In the genomic region with DNA sequence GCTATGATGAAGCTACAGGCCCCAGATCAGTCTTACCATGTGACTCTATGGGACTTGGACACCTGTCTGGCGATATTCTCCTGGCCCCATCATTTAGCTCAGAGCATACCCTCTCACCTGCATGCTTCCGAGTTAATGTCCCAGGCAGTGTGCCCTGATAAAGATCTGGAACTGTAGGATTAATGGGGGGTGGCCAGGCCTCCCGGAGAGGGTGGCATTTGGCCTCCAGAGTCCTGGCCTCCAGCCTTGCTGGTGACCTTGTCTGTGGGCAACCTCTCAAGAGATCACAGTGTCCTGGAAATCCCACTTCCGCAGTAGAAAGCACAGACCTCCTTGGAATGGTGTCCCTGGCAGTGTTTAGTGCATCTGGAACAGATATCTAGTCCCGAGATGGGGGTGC, we compare ENCODE assay signal across 20 mouse cellular contexts.
"Had no signal": no experiment of that assay in that cellular context is flagged by ENCODE, and none has a peak within 500 bp of the region (broad histone marks: within the 10 kb centered on the region; RNA-seq: fewer than 3 reads in every experiment).

No protein-coding gene starts in this region.

- H3K4me2 ChIP-seq: limb, embryonic 12.5 days; limb, embryonic 15.5 days; liver, embryonic 12.5 days; liver, embryonic 15.5 days; lung, embryonic 15.5 days; midbrain, embryonic 13.5 days; neural tube, embryonic 13.5 days had no signal

- DNase-seq: left cerebral cortex, postnatal 4 days; lung, adult 18-20 months; lung, postnatal 10 days; lung, postnatal 36 days; retina, postnatal 1 day; thymus, adult 2 months; thymus, postnatal 14 days; thymus, postnatal 4 days had no signal

- H3K4me3 ChIP-seq: limb, embryonic 12.5 days; limb, embryonic 15.5 days; liver, embryonic 12.5 days; liver, embryonic 15.5 days; lung, embryonic 15.5 days; megakaryocyte, embryonic 14.5 days; midbrain, embryonic 10.5 days; midbrain, embryonic 13.5 days; myocyte; neural tube, embryonic 13.5 days had no signal

- H3K9me3 ChIP-seq: limb, embryonic 12.5 days; limb, embryonic 15.5 days; liver, embryonic 12.5 days; liver, embryonic 15.5 days; lung, embryonic 15.5 days; megakaryocyte, embryonic 14.5 days; midbrain, embryonic 10.5 days; midbrain, embryonic 13.5 days; neural tube, embryonic 13.5 days had no signal

- H3K4me1 ChIP-seq: megakaryocyte, embryonic 14.5 days had no signal

- H3K9ac ChIP-seq: limb, embryonic 12.5 days; limb, embryonic 15.5 days; liver, embryonic 12.5 days; liver, embryonic 15.5 days; lung, embryonic 15.5 days; midbrain, embryonic 13.5 days; neural tube, embryonic 13.5 days had no signal

- ATAC-seq: intestine, postnatal 0 days; liver, embryonic 12.5 days; midbrain, embryonic 13.5 days; midbrain, embryonic 16.5 days had no signal

- H3K36me3 ChIP-seq: limb, embryonic 12.5 days; limb, embryonic 15.5 days; liver, embryonic 12.5 days; liver, embryonic 15.5 days; lung, embryonic 15.5 days; midbrain, embryonic 10.5 days; midbrain, embryonic 13.5 days; neural tube, embryonic 13.5 days had no signal

- H3K27ac ChIP-seq: limb, embryonic 12.5 days; limb, embryonic 15.5 days; liver, embryonic 12.5 days; liver, embryonic 15.5 days; lung, embryonic 15.5 days; midbrain, embryonic 13.5 days; neural tube, embryonic 13.5 days had no signal
